Mouse (Mus musculus) embryonic facial prominence, embryonic 14.5 days (tissue): ENCODE measurements around the gene Igsf8. TPM values are rescaled to one million over a fixed set of nuclear protein-coding genes. Genes with fewer than 3 reads are reported as not detected.

Experiments used
- ATAC-seq: fragments of 200-750 bp; cut with Nextera tagmentation; 2 replicates; pipeline ENCODE4 v1.8.0; 2017; ENCODE audit warnings: low read depth, moderate number of reproducible peaks, moderate TSS enrichment
- DNase-seq: peaks from one replicate; pipeline ENCODE4 v3.0.0-alpha.2; 2015; ENCODE audit warnings: low spot score
- H3K27ac ChIP-seq: fragments of 300-500 bp; sonication (generic); replicated peaks from 2 replicates; pipeline ENCODE4 v1.5.1; 2014; ENCODE audit warnings: low read depth, mild to moderate bottlenecking, low read length, moderate library complexity
- H3K27me3 ChIP-seq: fragments of 300-500 bp; sonication (generic); replicated peaks from 2 replicates; pipeline ENCODE4 v1.6.1; 2014; ENCODE audit warnings: low read length; ENCODE audit not compliant: control insufficient read depth, insufficient read depth
- H3K36me3 ChIP-seq: fragments of 300-500 bp; sonication (generic); 2 replicates; pipeline ENCODE4 v1.6.1; 2014; ENCODE audit warnings: low read length, mixed read lengths; ENCODE audit not compliant: control insufficient read depth, insufficient read depth
- H3K4me1 ChIP-seq: fragments of 300-500 bp; sonication (generic); 2 replicates; pipeline ENCODE4 v1.6.1; 2014; ENCODE audit warnings: antibody characterized with exemption, low read length; ENCODE audit not compliant: control insufficient read depth, insufficient read depth
- H3K4me2 ChIP-seq: fragments of 300-500 bp; sonication (generic); 2 replicates; pipeline ENCODE4 v1.6.1; 2014; ENCODE audit warnings: low read depth, mild to moderate bottlenecking, low read length, moderate library complexity, mixed read lengths
- H3K4me3 ChIP-seq: fragments of 300-500 bp; sonication (generic); 2 replicates; pipeline ENCODE4 v1.5.1; 2014; ENCODE audit warnings: low read depth, mild to moderate bottlenecking, low read length
- H3K9ac ChIP-seq: fragments of 300-500 bp; sonication (generic); 2 replicates; pipeline ENCODE4 v1.6.1; 2014; ENCODE audit warnings: low read depth, mild to moderate bottlenecking, low read length, moderate library complexity, mixed read lengths
- H3K9me3 ChIP-seq: fragments of 300-500 bp; sonication (generic); 2 replicates; pipeline ENCODE4 v1.6.1; 2016; ENCODE audit warnings: low read length; ENCODE audit not compliant: control insufficient read depth
- WGBS: fragments of 180-500 bp; shearing (Covaris S2); extraction: QIAGEN DNeasy Blood & Tissue Kit; methylation state at CpG from one replicate; pipeline ENCODE4 v1.1.7; 2014; 5-methylcytosine and 5-hydroxymethylcytosine counted together
- polyA plus RNA-seq: library from polyadenylated mRNA; unstranded; fragments of >200 nt; fragmentation: Nextera tagmentation; extraction: Ambion mirVana; gene quantifications from 2 replicates; pipeline ENCODE4 v1.2.1, GENCODE M21; 2014

Gene Igsf8
- polyA plus RNA-seq, 1 experiment from 2014 or later = 57.2 TPM

GRCm38 (mm10) chr1:172311248-172311906 lies 49.9 kb downstream of the Igsf8 start:
- Histone ChIP-seq H3K4me2 (peak overlapping the region; percentile 93), H3K27ac (peak overlapping the region; percentile 92), H3K27me3 (no peaks in the 10 kb centered on the region), H3K36me3 (no peaks in the 10 kb centered on the region), H3K4me3 (peak overlapping the region; percentile 70), H3K9ac (peak overlapping the region; percentile 67), H3K9me3 (no peaks in the 10 kb centered on the region), H3K4me1 (peaks cover 12% of the 10 kb centered on the region; the same call in 1 of the 2 replicates)
- 4% methylated on average over 23 of the region's 23 CpGs for WGBS
- DNase-seq (peak; percentile 90), ATAC-seq (peak; percentile 35)

GRCm38 (mm10) chr1:172311921-172312767 lies 50.7 kb downstream of the Igsf8 start:
- no peaks in the 10 kb centered on the region for H3K27me3 ChIP-seq
- peak overlapping the region; percentile 92 for H3K27ac ChIP-seq
- ATAC-seq (peak; percentile 78), DNase-seq (peak; percentile 93)
- H3K4me1 ChIP-seq = peaks cover 12% of the 10 kb centered on the region; the same call in 1 of the 2 replicates
- peak overlapping the region; percentile 70 for H3K4me3 ChIP-seq
- H3K4me2 ChIP-seq = peak overlapping the region; percentile 93
- H3K36me3 ChIP-seq = no peaks in the 10 kb centered on the region
- 0% methylated on average over 20 of the region's 55 CpGs for WGBS
- no peaks in the 10 kb centered on the region for H3K9me3 ChIP-seq
- peak overlapping the region; percentile 67 for H3K9ac ChIP-seq

GRCm38 (mm10) chr1:172312768-172313561 lies 51.5 kb downstream of the Igsf8 start:
- Histone ChIP-seq H3K4me3 (peak overlapping the region; percentile 70), H3K9ac (peak overlapping the region; percentile 67), H3K27ac (no peak overlapping the region; the same call in 1 of the 2 replicates), H3K4me2 (peak overlapping the region; percentile 93), H3K4me1 (peaks cover 12% of the 10 kb centered on the region; the same call in 1 of the 2 replicates), H3K9me3 (no peaks in the 10 kb centered on the region), H3K27me3 (no peaks in the 10 kb centered on the region), H3K36me3 (peaks cover 4% of the 10 kb centered on the region; the same call in 1 of the 2 replicates)
- DNase-seq = no peak
- ATAC-seq = no peak
- WGBS = 14% methylated on average over 16 of the region's 16 CpGs

GRCm38 (mm10) chr1:172313613-172314411 lies 52.4 kb downstream of the Igsf8 start:
- Histone ChIP-seq H3K4me1 (peaks cover 12% of the 10 kb centered on the region; the same call in 1 of the 2 replicates), H3K4me2 (peak overlapping the region; percentile 93; the same call in 1 of the 2 replicates), H3K9ac (no peak overlapping the region), H3K36me3 (peaks cover 12% of the 10 kb centered on the region; the same call in 1 of the 2 replicates), H3K27me3 (no peaks in the 10 kb centered on the region), H3K9me3 (no peaks in the 10 kb centered on the region), H3K27ac (no peak overlapping the region), H3K4me3 (no peak overlapping the region)
- no peak for DNase-seq
- WGBS = 74% methylated on average over 10 of the region's 10 CpGs
- no peak for ATAC-seq

GRCm38 (mm10) chr1:172314911-172315310 lies 53.5 kb downstream of the Igsf8 start:
- Histone ChIP-seq H3K36me3 (peaks cover 12% of the 10 kb centered on the region; the same call in 1 of the 2 replicates), H3K9ac (no peak overlapping the region), H3K4me2 (no peak overlapping the region), H3K27me3 (no peaks in the 10 kb centered on the region), H3K9me3 (no peaks in the 10 kb centered on the region), H3K27ac (no peak overlapping the region), H3K4me3 (no peak overlapping the region), H3K4me1 (peaks cover 12% of the 10 kb centered on the region; the same call in 1 of the 2 replicates)
- WGBS = 87% methylated on average over 3 of the region's 3 CpGs
- no peak for ATAC-seq
- DNase-seq = no peak

- WGBS = 56% methylated on average over 18 of the region's 18 CpGs
- Histone ChIP-seq H3K27me3 (no peaks in the 10 kb centered on the region), H3K27ac (no peak overlapping the region), H3K4me3 (no peak overlapping the region), H3K9me3 (no peaks in the 10 kb centered on the region), H3K9ac (no peak overlapping the region), H3K4me1 (peaks cover 12% of the 10 kb centered on the region; the same call in 1 of the 2 replicates), H3K36me3 (peaks cover 12% of the 10 kb centered on the region; the same call in 1 of the 2 replicates), H3K4me2 (no peak overlapping the region)
- ATAC-seq = 0 out of 2 replicates have a peak, but pooled peaks have one; percentile 6
- DNase-seq = no peak
Measured at GRCm38 (mm10) chr1:172317431-172317830, 56.0 kb downstream of the Igsf8 start.

GRCm38 (mm10) chr1:172317946-172318345 lies 56.5 kb downstream of the Igsf8 start:
- 67% methylated on average over 14 of the region's 15 CpGs for WGBS
- no peak overlapping the region for H3K27ac ChIP-seq
- H3K4me3 ChIP-seq = no peak overlapping the region
- DNase-seq = no peak
- no peak overlapping the region for H3K9ac ChIP-seq
- no peak for ATAC-seq
- H3K4me2 ChIP-seq = no peak overlapping the region
- no peaks in the 10 kb centered on the region for H3K27me3 ChIP-seq
- peaks cover 10% of the 10 kb centered on the region; the same call in 1 of the 2 replicates for H3K4me1 ChIP-seq
- H3K36me3 ChIP-seq = peaks cover 12% of the 10 kb centered on the region; the same call in 1 of the 2 replicates
- no peaks in the 10 kb centered on the region for H3K9me3 ChIP-seq
